Mouse (Mus musculus): ENCODE results near the gene Wnk3.
"Not testable (repeated sequence)": the region's sequence is repeated elsewhere in the genome, so short reads cannot be mapped to it uniquely, and the experiment has no call there.

The Wnk3 gene

GRCm38 (mm10) chrX:151197778-151198177 is at the start of gene Wnk3:
Gene Wnk3, plus strand, starts transcription at chrX:151198078.
- no peak for DNase-seq

- no peak for DNase-seq
These were observed 39.5 kb upstream of the Wnk3 start for GRCm38 (mm10) chrX:151158414-151158813.

- peak; percentile 69 to 73 for DNase-seq
These were observed 29.3 kb upstream of the Wnk3 start for GRCm38 (mm10) chrX:151168438-151169131.

GRCm38 (mm10) chrX:151169261-151169961 is 28.5 kb upstream of the Wnk3 start:
- peak; percentile 57 to 70 for DNase-seq

GRCm38 (mm10) chrX:151173134-151173533 is 24.7 kb upstream of the Wnk3 start:
- DNase-seq, result not testable (repeated sequence)

- DNase-seq, result no peak
These were observed 100.5 kb downstream of the Wnk3 start for GRCm38 (mm10) chrX:151298329-151298728.

GRCm38 (mm10) chrX:151313732-151314131 is 115.9 kb downstream of the Wnk3 start:
- DNase-seq, result no peak

GRCm38 (mm10) chrX:151333615-151334014 is 135.7 kb downstream of the Wnk3 start:
- no peak for DNase-seq

- DNase-seq, result peak; percentile 17 to 18
These were observed 139.9 kb downstream of the Wnk3 start for GRCm38 (mm10) chrX:151337804-151338203.

GRCm38 (mm10) chrX:151343761-151344500 is 146.1 kb downstream of the Wnk3 start, which contains the start of gene Fam120c:
Gene Fam120c, plus strand, starts transcription at chrX:151344175.
- DNase-seq, result peak; percentile 85 to 87

GRCm38 (mm10) chrX:151344501-151344984 is 146.7 kb downstream of the Wnk3 start:
- DNase-seq, result peak; percentile 68 to 69

- peak; percentile 37 to 45 for DNase-seq
These were observed 147.7 kb downstream of the Wnk3 start for GRCm38 (mm10) chrX:151345333-151346125.

- no peak for DNase-seq
These were observed 149.4 kb downstream of the Wnk3 start for GRCm38 (mm10) chrX:151347278-151347677.

GRCm38 (mm10) chrX:151349322-151349721 is 151.4 kb downstream of the Wnk3 start:
- no peak for DNase-seq

Measured in cerebellum, adult 18-20 months (tissue).